Mouse (Mus musculus) stomach, postnatal 0 days (tissue): ENCODE data around the gene Agps.

Experiments used
- CTCF ChIP-seq: IDR thresholded peaks from 2 replicates; pipeline ENCODE4 v1.5.1; 2016; ENCODE audit warnings: antibody characterized with exemption, low read depth, mild to moderate bottlenecking, moderate library complexity
- EP300 ChIP-seq: optimal IDR thresholded peaks from 2 replicates; pipeline ENCODE3; 2016; ENCODE audit warnings: antibody characterized with exemption

DNA sequence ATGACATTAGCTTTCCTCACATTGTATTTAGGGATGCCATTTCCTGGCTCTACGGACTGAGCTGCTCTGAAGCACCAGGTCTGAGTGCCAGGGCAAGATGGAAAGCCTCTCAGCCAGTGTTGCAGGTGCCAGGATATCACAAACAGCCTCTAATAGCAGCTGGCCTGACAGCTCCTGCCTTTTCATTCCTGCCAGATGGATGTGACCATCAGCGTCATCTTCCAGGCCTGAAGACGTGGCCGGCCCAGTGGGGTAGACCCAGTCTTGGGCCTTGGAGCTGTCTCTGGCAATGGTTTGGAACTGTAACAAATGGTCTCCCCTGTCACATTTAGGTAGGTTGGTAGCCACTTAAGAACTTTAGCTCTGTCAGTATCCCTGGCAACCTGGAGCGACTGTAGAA is 121.3 kb downstream of the Agps start:
- no peak for TF ChIP-seq CTCF
- TF ChIP-seq EP300 = no peak
